Mouse (Mus musculus) adrenal gland, postnatal 25 days (tissue): ENCODE measurements at regions not wholly inside any gene's neighbourhood (a gene's known extent, or its start where the extent isn't known, plus 50 kb on each side); places are given as distances from the start of the nearest gene placed in this dataset.
"Not testable (repeated sequence)": the region's sequence is repeated elsewhere in the genome, so short reads cannot be mapped to it uniquely, and the experiment has no call there.

Experiments used
- DNase-seq: peaks from one replicate; pipeline ENCODE4 v3.0.0; 2021; ENCODE audit warnings: mixed read lengths

- no peak for DNase-seq
Measured at GRCm38 (mm10) chr16:19203681-19204080, 110.2 kb downstream of the Olfr164 start.

DNA sequence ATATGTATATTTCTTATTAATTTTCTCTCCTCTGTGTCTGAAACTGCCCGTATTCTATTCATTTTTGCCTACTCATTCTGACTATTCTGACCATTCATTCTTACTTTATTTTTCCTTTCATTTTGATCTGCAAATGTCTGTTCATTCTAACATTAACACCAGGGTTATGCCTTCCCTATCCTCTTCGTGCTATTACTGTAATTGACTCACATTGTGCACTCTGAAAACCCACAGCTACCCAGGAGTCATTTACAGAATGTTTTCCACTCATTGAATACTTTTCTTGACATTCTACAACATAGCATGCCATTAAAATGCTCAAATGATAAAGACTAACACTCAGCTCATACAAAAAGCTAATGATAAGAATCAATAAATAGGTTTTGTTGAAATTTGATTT lies 112.9 kb downstream of the Olfr164 start:
- no peak for DNase-seq

DNA sequence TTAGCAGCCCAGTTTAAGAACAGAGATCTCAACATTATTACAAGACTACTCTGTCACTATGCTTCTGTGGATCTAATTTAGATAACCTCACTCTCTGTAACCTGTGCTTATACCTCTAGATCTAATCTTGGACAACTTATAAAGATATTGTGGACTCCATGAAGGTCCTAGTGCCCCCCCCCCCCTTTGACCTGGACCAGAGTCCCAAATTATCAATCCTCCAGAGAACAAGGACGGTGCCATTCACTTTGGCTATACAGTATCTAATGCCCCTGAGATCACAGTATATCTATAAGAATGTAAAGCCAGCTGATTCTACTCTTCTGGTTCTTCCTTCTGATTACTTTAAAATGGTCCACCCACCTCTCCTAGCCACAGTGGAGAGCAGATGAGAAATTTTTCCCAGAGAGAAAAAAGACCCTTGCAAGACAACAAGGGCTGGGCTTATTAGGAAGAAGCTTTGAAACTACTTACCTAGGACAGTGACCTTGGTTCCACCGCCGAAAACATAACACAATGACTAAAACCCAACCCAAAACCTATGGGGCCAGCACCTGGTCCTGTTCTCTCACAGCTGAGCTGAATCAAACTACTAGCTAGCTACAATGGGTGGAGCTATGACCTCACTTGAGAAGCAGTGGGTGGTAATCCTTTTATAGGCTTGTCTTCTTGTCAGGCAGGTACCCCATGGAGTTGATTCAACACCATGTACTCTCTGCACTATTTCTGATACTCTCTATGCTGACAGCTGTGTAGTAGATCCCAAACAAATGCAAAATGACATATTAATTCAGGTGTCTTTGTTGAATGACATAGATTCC lies 113.9 kb downstream of the Olfr164 start:
- no peak for DNase-seq

GRCm38 (mm10) chr16:19198539-19199385 lies 115.1 kb downstream of the Olfr164 start:
- DNase-seq = no peak

DNA sequence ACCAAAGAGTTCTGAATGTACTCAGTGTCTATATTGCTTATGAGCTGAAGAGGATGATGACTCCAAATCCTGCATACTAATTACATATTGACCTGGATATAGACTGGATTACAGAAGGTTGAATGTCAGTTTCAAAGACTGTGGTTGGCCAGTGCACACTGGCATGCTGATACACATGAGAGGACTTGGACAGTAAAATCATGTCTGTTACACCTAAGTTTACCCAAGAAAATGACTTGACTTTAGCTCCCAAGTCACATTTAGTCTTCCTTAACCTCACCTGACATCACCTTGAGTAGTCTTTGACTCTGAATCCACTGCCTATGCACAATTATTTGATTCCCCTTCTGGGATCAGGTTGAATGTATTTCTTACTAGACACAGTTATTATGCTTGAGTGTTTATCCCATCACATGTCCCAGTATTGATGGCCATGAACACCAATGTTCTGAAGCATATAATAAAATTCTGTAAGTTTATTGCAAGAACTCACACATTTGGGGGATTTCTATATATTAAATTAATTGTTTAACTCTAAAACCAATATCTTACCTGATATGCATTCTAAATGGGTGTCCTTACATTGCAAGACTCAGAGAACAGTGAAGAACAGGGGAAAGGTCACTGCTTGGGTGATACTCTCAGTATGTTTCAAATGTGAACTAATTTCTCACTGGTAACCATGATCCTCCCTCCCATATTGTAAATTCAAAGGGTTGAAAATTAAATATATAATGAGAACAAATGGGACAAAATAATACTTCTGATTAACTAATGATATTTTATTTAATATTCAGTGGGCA lies 116.0 kb downstream of the Olfr164 start:
- DNase-seq = no peak

DNA sequence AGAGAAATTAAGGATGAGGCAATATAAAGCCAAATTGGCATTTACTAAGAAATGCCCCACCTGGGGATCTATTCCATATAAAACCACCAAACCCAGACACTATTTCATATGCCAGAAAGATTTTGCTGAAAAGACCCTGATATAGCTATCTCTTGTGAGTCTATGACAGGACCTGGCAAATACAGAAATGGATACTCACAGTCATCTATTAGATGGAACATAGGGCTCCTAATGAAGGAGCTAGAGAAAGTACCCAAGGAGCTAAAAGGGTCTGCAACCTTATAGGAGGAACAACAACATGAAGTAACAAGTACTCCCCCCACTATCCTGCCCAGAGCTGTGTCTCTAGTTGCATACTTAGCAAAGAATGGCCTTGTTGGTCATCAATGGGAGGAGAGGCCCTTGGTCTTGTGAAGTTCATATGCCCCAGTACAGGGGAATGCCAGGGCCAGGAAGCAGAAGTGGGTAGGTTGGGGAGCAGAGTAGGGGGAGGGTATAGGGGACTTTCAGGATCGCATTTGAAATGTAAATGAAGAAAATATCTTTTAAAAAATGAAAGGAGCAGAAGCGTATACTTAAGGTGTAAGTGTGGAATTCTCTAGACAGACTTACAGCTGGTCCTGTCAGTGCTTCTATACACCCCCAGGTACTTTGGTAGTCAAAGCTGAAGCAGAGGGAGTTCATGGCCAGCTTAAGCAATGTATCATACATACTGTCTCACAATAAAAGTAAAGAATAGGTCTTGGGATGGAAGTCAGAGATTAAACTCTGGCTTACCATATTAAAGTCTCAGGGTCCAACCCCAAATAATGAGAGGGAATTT lies 128.2 kb downstream of the Olfr164 start:
- DNase-seq = no peak

DNA sequence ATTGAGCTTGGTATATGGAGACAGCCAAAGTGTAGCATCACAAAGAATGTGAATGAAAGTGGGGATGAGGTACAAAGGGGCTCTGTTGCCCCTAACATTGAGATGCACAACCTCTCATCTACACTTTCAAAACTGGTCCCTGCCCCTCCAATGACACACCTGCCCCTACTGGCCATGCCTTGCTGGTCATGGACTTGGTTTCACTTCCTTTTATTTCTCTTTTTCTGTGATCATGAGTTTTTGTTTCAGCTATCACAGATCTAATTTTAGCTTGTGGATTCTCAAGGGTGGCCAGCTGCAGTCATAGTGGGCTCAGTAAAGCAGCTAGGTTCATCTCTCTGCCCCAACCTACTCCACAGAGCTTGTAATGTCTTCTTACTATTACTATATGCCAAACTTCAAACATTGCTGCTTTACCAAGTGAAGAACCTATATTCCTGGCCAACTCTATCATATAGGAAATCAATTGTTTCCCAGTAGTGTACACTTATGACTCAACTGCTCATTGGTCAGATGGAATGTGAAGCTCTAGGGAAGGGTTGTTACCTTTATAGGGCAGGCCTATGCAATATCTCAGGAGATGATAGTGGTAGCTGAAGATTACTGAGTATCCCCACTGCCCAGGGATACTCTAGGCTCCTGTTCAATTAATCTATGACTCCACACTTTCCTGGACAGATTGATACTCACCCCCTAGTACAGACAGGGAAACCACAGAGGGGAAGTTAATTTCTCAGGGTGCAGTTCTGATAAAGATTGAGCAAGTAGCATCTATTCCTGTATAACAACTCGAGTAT lies 134.5 kb downstream of the Olfr164 start:
- DNase-seq = no peak

GRCm38 (mm10) chr16:19153046-19153445 lies 160.8 kb downstream of the Olfr164 start:
- DNase-seq = no peak

DNA sequence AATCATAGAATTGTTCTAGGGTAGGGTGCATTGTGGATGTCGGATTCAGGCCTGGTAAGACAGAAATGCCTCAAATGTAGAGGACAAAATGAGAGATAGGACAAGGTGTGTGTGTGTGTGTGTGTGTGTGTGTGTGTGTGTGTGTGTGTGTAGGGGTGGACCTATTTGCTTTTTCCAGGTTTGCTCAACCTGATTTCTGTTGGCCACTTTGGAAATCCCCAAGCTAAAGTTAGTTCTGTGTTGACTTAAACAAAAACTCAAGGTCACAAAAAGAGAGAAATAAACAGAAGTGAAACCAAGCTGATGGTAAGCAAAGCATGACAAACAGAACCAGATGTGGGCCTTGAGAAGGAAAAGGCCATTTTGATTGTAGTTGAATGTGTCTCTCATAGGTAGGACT lies 161.4 kb downstream of the Olfr164 start:
- not testable (repeated sequence) for DNase-seq

- DNase-seq = no peak
Measured at GRCm38 (mm10) chr16:19151110-19151509, 162.8 kb downstream of the Olfr164 start.

DNA sequence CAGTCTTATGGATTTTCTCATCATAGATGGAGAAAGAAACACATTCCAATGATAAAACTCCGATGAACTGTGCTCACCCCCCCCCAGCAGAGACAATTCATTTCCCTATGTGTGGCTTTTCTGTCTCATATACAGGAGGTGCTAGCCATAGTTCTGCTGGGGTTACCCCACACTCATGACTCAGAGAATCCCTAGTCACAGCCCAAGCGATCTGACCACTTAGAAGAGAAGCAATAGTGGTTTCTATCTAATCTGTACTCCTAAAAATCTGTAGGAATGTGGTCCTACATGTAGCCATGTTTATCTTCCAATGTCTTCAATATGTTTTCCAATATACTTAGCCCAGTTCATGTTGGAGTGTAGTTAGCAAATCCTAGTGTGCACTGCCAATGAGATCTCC lies 163.3 kb downstream of the Olfr164 start:
- no peak for DNase-seq

- peak; percentile 3 for DNase-seq
Measured at GRCm38 (mm10) chr16:19146290-19146983, 167.4 kb downstream of the Olfr164 start.
